Mouse (Mus musculus): ENCODE data around the gene Dock4. TPM values are rescaled to one million over a fixed set of nuclear protein-coding genes. Genes with fewer than 3 reads are reported as not detected.

The Dock4 gene
- total and polyA plus RNA-seq, 2 experiments from 2014 or later, result 15.5 to 28.6 TPM

GRCm38 (mm10) chr12:40794066-40794465, 348.3 kb downstream of the Dock4 start:
- no peak overlapping the region for H3K4me2 ChIP-seq (ENCODE audit: low read depth, low read length, poor library complexity, severe bottlenecking)
- H3K27ac ChIP-seq (ENCODE audit: low read depth, low read length), result no peak overlapping the region
- TF ChIP-seq CTCF (IDR thresholded peaks at IDR 0.05), result no peak
- no peaks in the 10 kb centered on the region for H3K27me3 ChIP-seq (ENCODE audit: insufficient read depth, low read length)
- DNase-seq (ENCODE audit: low spot score) (no peak), ATAC-seq (ENCODE audit: low FRiP score) (no peak)
- 82% methylated on average over 11 of the region's 11 CpGs for WGBS
- 0 out of 2 replicates have a peak, but pooled peaks cover 2% of the 10 kb centered on the region for H3K4me1 ChIP-seq (ENCODE audit: insufficient read depth, low read length)
- H3K4me3 ChIP-seq (ENCODE audit: low read depth, low read length), result no peak overlapping the region
- H3K9ac ChIP-seq (replicated peaks; ENCODE audit: low read length, poor library complexity, severe bottlenecking), result no peak overlapping the region
- no peaks in the 10 kb centered on the region for H3K9me3 ChIP-seq (ENCODE audit: low read length)
- H3K36me3 ChIP-seq (ENCODE audit: insufficient read depth, low read length), result no peaks in the 10 kb centered on the region

DNA sequence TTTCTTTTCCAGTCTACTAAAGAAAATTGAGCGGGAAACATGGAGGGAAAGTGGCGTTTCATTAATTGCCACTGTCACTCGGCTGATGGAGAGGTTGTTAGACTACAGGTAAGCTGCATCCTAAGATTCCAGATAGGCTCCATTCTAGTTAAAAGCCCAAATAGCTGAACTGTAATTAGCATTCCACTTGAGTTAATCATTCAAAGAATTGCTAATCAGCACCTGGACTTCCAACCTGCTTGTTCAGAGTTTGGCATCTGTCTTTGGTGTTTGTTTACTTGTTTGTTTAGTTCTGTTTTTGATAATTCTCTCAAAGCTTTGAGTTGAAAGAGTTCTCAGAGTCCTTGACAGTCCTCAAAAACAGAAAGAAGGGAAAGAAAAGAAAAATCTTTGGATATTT, 349.0 kb downstream of the Dock4 start:
- 60% methylated on average over 3 of the region's 3 CpGs for WGBS
- no peaks in the 10 kb centered on the region for H3K36me3 ChIP-seq (ENCODE audit: insufficient read depth, low read length)
- no peaks in the 10 kb centered on the region for H3K9me3 ChIP-seq (ENCODE audit: low read length)
- no peak overlapping the region for H3K27ac ChIP-seq (ENCODE audit: low read depth, low read length)
- H3K9ac ChIP-seq (replicated peaks; ENCODE audit: low read length, poor library complexity, severe bottlenecking), result no peak overlapping the region
- DNase-seq (ENCODE audit: low spot score) (no peak), ATAC-seq (ENCODE audit: low FRiP score) (no peak)
- H3K4me3 ChIP-seq (ENCODE audit: low read depth, low read length), result no peak overlapping the region
- no peak for TF ChIP-seq CTCF (IDR thresholded peaks at IDR 0.05)
- no peak overlapping the region for H3K4me2 ChIP-seq (ENCODE audit: low read depth, low read length, poor library complexity, severe bottlenecking)
- H3K27me3 ChIP-seq (ENCODE audit: insufficient read depth, low read length), result no peaks in the 10 kb centered on the region
- 0 out of 2 replicates have a peak, but pooled peaks cover 2% of the 10 kb centered on the region for H3K4me1 ChIP-seq (ENCODE audit: insufficient read depth, low read length)

DNA sequence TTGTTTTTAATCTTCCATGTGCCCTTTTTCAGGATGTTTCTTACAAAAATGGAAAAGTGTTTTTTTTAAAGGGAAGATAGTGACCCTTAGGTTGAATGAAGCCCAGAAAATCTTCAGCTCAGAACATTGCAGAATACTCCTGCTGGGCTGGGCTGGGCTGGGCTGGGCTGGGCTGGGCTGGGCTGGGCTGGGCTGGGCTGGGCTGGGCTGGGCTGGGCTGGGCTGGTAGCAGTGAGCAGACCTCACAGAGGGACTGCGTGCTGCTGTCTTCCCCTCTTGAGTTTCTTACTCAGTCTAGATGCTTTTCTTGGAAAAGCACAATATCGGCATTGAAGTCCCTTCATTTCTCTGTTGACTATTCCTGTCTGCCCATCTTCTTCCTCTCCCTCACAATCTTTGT, 350.0 kb downstream of the Dock4 start:
- Histone ChIP-seq H3K4me1 (ENCODE audit: insufficient read depth, low read length) (0 out of 2 replicates have a peak, but pooled peaks cover 2% of the 10 kb centered on the region), H3K4me3 (ENCODE audit: low read depth, low read length) (no peak overlapping the region), H3K9me3 (ENCODE audit: low read length) (no peaks in the 10 kb centered on the region), H3K36me3 (ENCODE audit: insufficient read depth, low read length) (0 out of 2 replicates have a peak, but pooled peaks cover 2% of the 10 kb centered on the region), H3K9ac (replicated peaks; ENCODE audit: low read length, poor library complexity, severe bottlenecking) (no peak overlapping the region), H3K27ac (ENCODE audit: low read depth, low read length) (no peak overlapping the region), H3K4me2 (ENCODE audit: low read depth, low read length, poor library complexity, severe bottlenecking) (no peak overlapping the region), H3K27me3 (ENCODE audit: insufficient read depth, low read length) (no peaks in the 10 kb centered on the region)
- TF ChIP-seq CTCF (IDR thresholded peaks at IDR 0.05), result no peak
- DNase-seq (ENCODE audit: low spot score) (no peak), ATAC-seq (ENCODE audit: low FRiP score) (no peak)
- WGBS, result 64% methylated on average over 2 of the region's 2 CpGs

DNA sequence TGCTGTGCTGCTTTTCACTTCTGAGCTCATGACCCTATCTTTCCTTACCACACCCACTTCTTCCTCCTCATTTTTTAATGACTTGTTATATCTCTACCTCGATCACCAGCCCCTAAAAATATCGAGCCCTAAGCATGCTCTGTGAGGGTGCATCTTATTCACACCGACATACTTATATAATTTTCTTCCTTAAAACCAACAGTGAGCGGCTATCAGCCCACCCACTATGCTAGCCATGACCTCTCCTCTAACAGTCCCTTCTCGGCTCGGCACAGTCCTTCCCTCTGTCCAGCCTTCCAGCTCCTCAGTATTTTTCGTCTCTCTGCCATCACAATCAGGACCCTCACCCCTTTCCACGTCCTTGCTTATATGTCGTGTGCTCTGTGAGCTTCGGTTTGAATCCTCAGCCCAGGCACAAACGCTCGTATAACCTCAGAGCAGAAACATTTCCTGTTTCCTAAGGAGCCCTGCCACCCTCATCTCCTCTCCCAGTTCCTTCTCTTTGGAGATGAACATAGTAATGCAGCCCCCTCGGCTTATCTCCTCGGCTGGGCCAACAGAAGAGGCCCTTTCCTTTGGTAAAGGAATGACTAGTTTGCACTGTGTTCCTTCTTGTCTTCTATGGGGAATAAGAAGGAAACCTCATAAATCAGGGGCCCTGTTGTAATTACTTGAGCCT, 351.2 kb downstream of the Dock4 start:
- DNase-seq (ENCODE audit: low spot score) (no peak), ATAC-seq (ENCODE audit: low FRiP score) (no peak)
- TF ChIP-seq CTCF (IDR thresholded peaks at IDR 0.05), result no peak
- 0 out of 2 replicates have a peak, but pooled peaks cover 2% of the 10 kb centered on the region for H3K36me3 ChIP-seq (ENCODE audit: insufficient read depth, low read length)
- no peak overlapping the region for H3K27ac ChIP-seq (ENCODE audit: low read depth, low read length)
- no peak overlapping the region for H3K4me2 ChIP-seq (ENCODE audit: low read depth, low read length, poor library complexity, severe bottlenecking)
- H3K4me1 ChIP-seq (ENCODE audit: insufficient read depth, low read length), result 0 out of 2 replicates have a peak, but pooled peaks cover 2% of the 10 kb centered on the region
- H3K4me3 ChIP-seq (ENCODE audit: low read depth, low read length), result no peak overlapping the region
- H3K27me3 ChIP-seq (ENCODE audit: insufficient read depth, low read length), result no peaks in the 10 kb centered on the region
- no peak overlapping the region for H3K9ac ChIP-seq (replicated peaks; ENCODE audit: low read length, poor library complexity, severe bottlenecking)
- WGBS, result 64% methylated on average over 14 of the region's 14 CpGs
- no peaks in the 10 kb centered on the region for H3K9me3 ChIP-seq (ENCODE audit: low read length)

GRCm38 (mm10) chr12:40797561-40798343, 352.0 kb downstream of the Dock4 start:
- H3K4me2 ChIP-seq (ENCODE audit: low read depth, low read length, poor library complexity, severe bottlenecking), result no peak overlapping the region
- no peak overlapping the region for H3K4me3 ChIP-seq (ENCODE audit: low read depth, low read length)
- no peak for TF ChIP-seq CTCF (IDR thresholded peaks at IDR 0.05)
- 0 out of 2 replicates have a peak, but pooled peaks cover 2% of the 10 kb centered on the region for H3K36me3 ChIP-seq (ENCODE audit: insufficient read depth, low read length)
- no peak overlapping the region for H3K9ac ChIP-seq (replicated peaks; ENCODE audit: low read length, poor library complexity, severe bottlenecking)
- no peak overlapping the region for H3K27ac ChIP-seq (ENCODE audit: low read depth, low read length)
- H3K27me3 ChIP-seq (ENCODE audit: insufficient read depth, low read length), result no peaks in the 10 kb centered on the region
- DNase-seq (ENCODE audit: low spot score) (no peak), ATAC-seq (ENCODE audit: low FRiP score) (no peak)
- H3K9me3 ChIP-seq (ENCODE audit: low read length), result no peaks in the 10 kb centered on the region
- WGBS, result 50% methylated on average over 9 of the region's 9 CpGs
- H3K4me1 ChIP-seq (ENCODE audit: insufficient read depth, low read length), result no peaks in the 10 kb centered on the region
